Mouse (Mus musculus): ENCODE measurements around the gene Fgfr2. TPM values are rescaled to one million over a fixed set of nuclear protein-coding genes. Genes with fewer than 3 reads are reported as not detected.

Gene Fgfr2
- polyA plus RNA-seq, 1 experiment, result 14.7 TPM

- no peak overlapping the region for H3K4me3 ChIP-seq (ENCODE audit: low read depth, low read length)
- TF ChIP-seq CTCF (IDR thresholded peaks at IDR 0.05; ENCODE audit: extremely low read depth, insufficient read length, insufficient replicate concordance, low read depth, low read length) (no peak), POLR2A (IDR thresholded peaks at IDR 0.05; ENCODE audit: low read depth, low read length) (no peak)
- no peak overlapping the region for H3K27ac ChIP-seq (ENCODE audit: insufficient read depth, low read depth, low read length)
- H3K27me3 ChIP-seq (ENCODE audit: control insufficient read depth, insufficient read depth, low read length), result no peaks in the 10 kb centered on the region
- WGBS, result 90% methylated on average over 2 of the region's 2 CpGs
- peaks cover 85% of the 10 kb centered on the region for H3K36me3 ChIP-seq (ENCODE audit: control insufficient read depth, insufficient read depth, low read length)
- H3K4me1 ChIP-seq (ENCODE audit: control insufficient read depth, insufficient read depth, insufficient read length, low read length), result no peaks in the 10 kb centered on the region
Measured at GRCm38 (mm10) chr7:132875391-132876086, 247.6 kb downstream of the Fgfr2 start.

- WGBS, result 96% methylated on average over 2 of the region's 2 CpGs
- H3K36me3 ChIP-seq (ENCODE audit: control insufficient read depth, insufficient read depth, low read length), result peaks cover 74% of the 10 kb centered on the region
Measured at GRCm38 (mm10) chr7:132873043-132873442, 250.1 kb downstream of the Fgfr2 start.

GRCm38 (mm10) chr7:132866316-132866715 lies 256.8 kb downstream of the Fgfr2 start:
- Histone ChIP-seq H3K36me3 (ENCODE audit: control insufficient read depth, insufficient read depth, low read length) (peaks cover 34% of the 10 kb centered on the region), H3K27ac (ENCODE audit: insufficient read depth, low read depth, low read length) (no peak overlapping the region), H3K4me3 (ENCODE audit: low read depth, low read length) (no peak overlapping the region), H3K4me1 (ENCODE audit: control insufficient read depth, insufficient read depth, insufficient read length, low read length) (no peaks in the 10 kb centered on the region), H3K27me3 (ENCODE audit: control insufficient read depth, insufficient read depth, low read length) (no peaks in the 10 kb centered on the region)
- WGBS, result 88% methylated on average over 9 of the region's 9 CpGs
- TF ChIP-seq POLR2A (IDR thresholded peaks at IDR 0.05; ENCODE audit: low read depth, low read length) (no peak), CTCF (IDR thresholded peaks at IDR 0.05; ENCODE audit: extremely low read depth, insufficient read length, insufficient replicate concordance, low read depth, low read length) (no peak)

More at GRCm38 (mm10) chr7:132873043-132873442, 250.1 kb downstream of the Fgfr2 start:
- Histone ChIP-seq H3K27me3 (ENCODE audit: control insufficient read depth, insufficient read depth, low read length) (no peaks in the 10 kb centered on the region), H3K4me1 (ENCODE audit: control insufficient read depth, insufficient read depth, insufficient read length, low read length) (no peaks in the 10 kb centered on the region), H3K4me3 (ENCODE audit: low read depth, low read length) (no peak overlapping the region), H3K27ac (ENCODE audit: insufficient read depth, low read depth, low read length) (no peak overlapping the region)
- TF ChIP-seq POLR2A (IDR thresholded peaks at IDR 0.05; ENCODE audit: low read depth, low read length) (no peak), CTCF (IDR thresholded peaks at IDR 0.05; ENCODE audit: extremely low read depth, insufficient read length, insufficient replicate concordance, low read depth, low read length) (no peak)

- Histone ChIP-seq H3K27me3 (ENCODE audit: control insufficient read depth, insufficient read depth, low read length) (no peaks in the 10 kb centered on the region), H3K4me1 (ENCODE audit: control insufficient read depth, insufficient read depth, insufficient read length, low read length) (no peaks in the 10 kb centered on the region; the same call in 1 of the 2 replicates), H3K36me3 (ENCODE audit: control insufficient read depth, insufficient read depth, low read length) (no peaks in the 10 kb centered on the region; the same call in 1 of the 2 replicates), H3K4me3 (ENCODE audit: low read depth, low read length) (peak within 1 kb of the TSS; percentile 96), H3K27ac (ENCODE audit: insufficient read depth, low read depth, low read length) (peak within 1 kb of the TSS; percentile 84)
- TF ChIP-seq POLR2A (IDR thresholded peaks at IDR 0.05; ENCODE audit: low read depth, low read length) (peak; percentile 44; the same call in 1 of the 2 replicates), CTCF (IDR thresholded peaks at IDR 0.05; ENCODE audit: extremely low read depth, insufficient read length, insufficient replicate concordance, low read depth, low read length) (no peak)
- WGBS, result under 1% methylated on average over 53 of the region's 53 CpGs
Measured at GRCm38 (mm10) chr7:132859042-132859958, 263.9 kb downstream of the Fgfr2 start, which contains the start of gene Abraxas2. Abraxas2 (plus strand) TSS chr7:132859225.

GRCm38 (mm10) chr7:132858043-132858608 lies 265.0 kb downstream of the Fgfr2 start:
- Histone ChIP-seq H3K4me3 (ENCODE audit: low read depth, low read length) (no peak overlapping the region), H3K36me3 (ENCODE audit: control insufficient read depth, insufficient read depth, low read length) (no peaks in the 10 kb centered on the region; the same call in 1 of the 2 replicates), H3K4me1 (ENCODE audit: control insufficient read depth, insufficient read depth, insufficient read length, low read length) (no peaks in the 10 kb centered on the region; the same call in 1 of the 2 replicates), H3K27me3 (ENCODE audit: control insufficient read depth, insufficient read depth, low read length) (no peaks in the 10 kb centered on the region), H3K27ac (ENCODE audit: insufficient read depth, low read depth, low read length) (no peak overlapping the region)
- TF ChIP-seq CTCF (IDR thresholded peaks at IDR 0.05; ENCODE audit: extremely low read depth, insufficient read length, insufficient replicate concordance, low read depth, low read length) (no peak), POLR2A (IDR thresholded peaks at IDR 0.05; ENCODE audit: low read depth, low read length) (no peak)
- WGBS, result 67% methylated on average over 5 of the region's 5 CpGs

GRCm38 (mm10) chr7:132856083-132856482 lies 267.1 kb downstream of the Fgfr2 start:
- Histone ChIP-seq H3K4me3 (ENCODE audit: low read depth, low read length) (no peak overlapping the region), H3K27ac (ENCODE audit: insufficient read depth, low read depth, low read length) (no peak overlapping the region), H3K4me1 (ENCODE audit: control insufficient read depth, insufficient read depth, insufficient read length, low read length) (no peaks in the 10 kb centered on the region; the same call in 1 of the 2 replicates), H3K36me3 (ENCODE audit: control insufficient read depth, insufficient read depth, low read length) (no peaks in the 10 kb centered on the region), H3K27me3 (ENCODE audit: control insufficient read depth, insufficient read depth, low read length) (no peaks in the 10 kb centered on the region)
- TF ChIP-seq CTCF (IDR thresholded peaks at IDR 0.05; ENCODE audit: extremely low read depth, insufficient read length, insufficient replicate concordance, low read depth, low read length), result no peak
- TF ChIP-seq POLR2A (IDR thresholded peaks at IDR 0.05; ENCODE audit: low read depth, low read length), result no peak
- WGBS, result 93% methylated on average over 1 of the region's 1 CpGs

Data from small intestine, adult 2 months (tissue).